Mouse (Mus musculus): Measurements from ENCODE around the gene Orai1. TPM values are rescaled to one million over a fixed set of nuclear protein-coding genes. Genes with fewer than 3 reads are reported as not detected.
"Not testable (repeated sequence)": the region's sequence is repeated elsewhere in the genome, so short reads cannot be mapped to it uniquely, and the experiment has no call there.

Gene Orai1
- total RNA-seq (2014; fragmentation: Nextera tagmentation) (6.0 and 7.7 TPM in 2 replicates), total RNA-seq (2017) (3.9 and 4.9 TPM in 2 replicates)

GRCm38 (mm10) chr5:123014753-123015701, at the start of gene Orai1:
Orai1 (plus strand) TSS chr5:123015074.
- ATAC-seq (replicated peaks; ENCODE audit: low FRiP score, low TSS enrichment, poor library complexity, severe bottlenecking), result peak; percentile 92

GRCm38 (mm10) chr5:122965427-122965826, 49.4 kb upstream of the Orai1 start:
- ATAC-seq (replicated peaks; ENCODE audit: low FRiP score, low TSS enrichment, poor library complexity, severe bottlenecking), result no peak

- ATAC-seq (replicated peaks; ENCODE audit: low FRiP score, low TSS enrichment, poor library complexity, severe bottlenecking), result peak; percentile 57; the same call in 1 of the 2 replicates
Observed at GRCm38 (mm10) chr5:122968322-122968721, 46.6 kb upstream of the Orai1 start.

GRCm38 (mm10) chr5:122970056-122970455, 44.8 kb upstream of the Orai1 start:
- ATAC-seq (replicated peaks; ENCODE audit: low FRiP score, low TSS enrichment, poor library complexity, severe bottlenecking), result no peak

- ATAC-seq (replicated peaks; ENCODE audit: low FRiP score, low TSS enrichment, poor library complexity, severe bottlenecking), result peak; percentile 31; the same call in 1 of the 2 replicates
Observed at GRCm38 (mm10) chr5:122971438-122971837, 43.4 kb upstream of the Orai1 start.

DNA sequence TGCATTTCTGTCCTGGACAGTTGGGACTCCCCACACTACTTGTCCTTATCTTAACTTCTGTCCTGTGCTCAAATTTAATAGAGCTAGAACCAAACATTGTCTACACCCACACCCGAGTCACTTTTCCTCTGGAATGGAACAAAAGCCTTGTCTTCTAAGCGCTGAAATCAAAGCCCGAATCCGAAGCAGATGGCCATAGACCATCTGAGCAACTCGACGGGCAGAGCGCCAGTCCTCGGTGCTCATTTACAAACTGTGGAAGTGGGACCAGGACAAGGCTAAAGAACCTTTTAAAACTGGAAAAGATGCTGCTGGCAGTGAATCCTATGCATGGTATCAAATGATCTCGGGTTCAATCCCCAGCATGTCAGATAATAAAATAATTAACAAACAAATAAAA, 42.8 kb upstream of the Orai1 start:
- ATAC-seq (replicated peaks; ENCODE audit: low FRiP score, low TSS enrichment, poor library complexity, severe bottlenecking), result no peak

DNA sequence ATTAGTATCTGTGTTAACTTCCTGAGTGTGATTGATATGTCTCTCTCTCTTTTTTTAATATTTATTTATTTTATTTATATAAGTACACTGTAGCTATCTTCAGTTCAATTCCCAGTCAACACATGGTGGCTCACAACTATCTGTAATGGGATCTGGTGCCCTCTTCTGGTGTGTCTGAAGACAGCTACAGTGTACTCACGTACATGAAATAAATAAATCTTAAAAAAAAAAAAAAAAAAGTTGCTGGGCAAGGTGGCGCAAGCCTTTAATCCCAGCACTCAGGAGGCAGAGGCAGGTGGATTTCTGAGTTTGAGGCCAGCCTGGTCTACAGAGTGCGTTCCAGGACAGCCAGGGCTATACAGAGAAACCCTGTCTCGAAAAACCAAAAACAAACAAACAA, 40.2 kb upstream of the Orai1 start:
- not testable (repeated sequence) for ATAC-seq (replicated peaks; ENCODE audit: low FRiP score, low TSS enrichment, poor library complexity, severe bottlenecking)

DNA sequence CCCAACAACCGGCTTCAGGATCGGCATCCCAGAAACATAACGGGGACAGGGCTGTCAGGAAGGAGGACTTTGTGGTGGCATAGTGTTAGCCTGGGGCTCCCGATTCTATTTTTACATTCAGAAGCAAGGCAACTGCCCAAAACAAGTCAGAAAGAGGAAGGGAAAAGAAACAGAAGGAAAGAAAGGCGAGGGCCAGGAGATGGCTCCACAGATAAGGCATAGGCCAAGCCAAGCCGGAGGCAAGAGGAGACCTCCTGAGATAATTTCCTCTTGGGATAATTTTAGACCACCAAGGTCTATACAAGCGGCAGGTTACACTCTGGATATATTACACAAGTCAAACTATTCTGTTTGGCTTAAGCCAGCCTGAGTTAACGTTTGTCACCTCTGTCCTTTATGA, 35.9 kb upstream of the Orai1 start:
- no peak for ATAC-seq (replicated peaks; ENCODE audit: low FRiP score, low TSS enrichment, poor library complexity, severe bottlenecking)

DNA sequence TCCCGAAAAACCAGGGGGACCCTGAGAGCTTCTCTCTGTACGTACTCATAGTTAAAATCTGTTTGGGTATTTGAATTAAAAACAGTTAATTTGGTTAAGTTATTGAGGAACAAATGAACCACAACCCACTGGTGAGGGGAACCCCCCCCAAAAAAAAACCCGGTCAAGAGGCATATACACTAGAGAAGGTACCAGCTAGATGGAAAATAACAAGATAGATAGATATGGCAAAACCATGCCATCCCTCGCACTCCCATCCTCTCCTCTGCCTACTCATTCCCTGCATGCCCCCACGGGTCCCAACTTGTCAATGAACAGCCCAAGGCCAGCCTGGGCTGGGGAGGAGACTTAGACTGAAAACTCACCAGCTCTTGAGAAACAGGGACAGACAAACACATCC, 30.4 kb upstream of the Orai1 start:
- no peak for ATAC-seq (replicated peaks; ENCODE audit: low FRiP score, low TSS enrichment, poor library complexity, severe bottlenecking)

DNA sequence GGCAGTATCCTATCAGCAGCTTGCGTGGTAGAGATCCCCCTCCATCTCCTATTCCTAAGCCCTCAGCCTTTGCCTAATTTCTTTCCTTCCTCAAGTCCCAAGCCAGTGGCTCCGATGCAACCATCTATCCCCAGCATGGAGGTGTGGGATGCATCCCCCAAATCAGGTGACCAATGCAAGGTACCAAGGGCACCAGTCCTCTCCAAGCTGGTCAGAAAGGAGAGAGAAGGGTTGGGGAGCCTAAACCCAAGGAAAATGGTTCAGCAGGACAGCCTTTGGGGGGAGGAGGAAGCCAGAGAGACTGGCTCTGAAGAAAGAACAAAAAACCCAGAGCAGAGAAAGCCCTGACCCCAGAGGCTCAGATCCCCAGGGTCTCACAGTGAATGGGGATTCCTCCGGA, 29.6 kb upstream of the Orai1 start:
- no peak for ATAC-seq (replicated peaks; ENCODE audit: low FRiP score, low TSS enrichment, poor library complexity, severe bottlenecking)

DNA sequence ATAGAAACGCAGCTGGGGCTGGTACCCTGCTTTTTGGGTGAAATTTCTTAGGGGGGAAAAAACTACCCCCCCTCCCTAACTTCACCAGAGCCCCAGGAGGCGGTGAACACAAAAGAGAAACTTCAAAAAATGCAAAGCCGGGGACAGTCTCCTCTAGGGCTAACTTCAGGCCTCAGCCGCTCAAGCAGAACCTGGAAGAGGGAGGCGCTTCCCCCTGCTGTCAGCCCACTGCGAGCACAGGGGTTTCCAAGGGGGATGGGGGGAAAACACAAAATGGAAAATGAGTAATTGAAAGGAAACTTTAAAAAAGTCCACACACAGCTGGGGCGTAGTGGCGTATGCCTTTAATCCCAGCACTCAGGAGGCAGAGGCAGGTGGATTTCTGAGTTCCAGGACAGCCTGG, 28.8 kb upstream of the Orai1 start:
- ATAC-seq (replicated peaks; ENCODE audit: low FRiP score, low TSS enrichment, poor library complexity, severe bottlenecking), result no peak

- 0 out of 2 replicates have a peak, but pooled peaks have one; percentile 14 for ATAC-seq (replicated peaks; ENCODE audit: low FRiP score, low TSS enrichment, poor library complexity, severe bottlenecking)
Observed at GRCm38 (mm10) chr5:122987211-122988020, 27.5 kb upstream of the Orai1 start.

- ATAC-seq (replicated peaks; ENCODE audit: low FRiP score, low TSS enrichment, poor library complexity, severe bottlenecking), result 0 out of 2 replicates have a peak, but pooled peaks have one; percentile 23
Observed at GRCm38 (mm10) chr5:122988021-122988751, 26.7 kb upstream of the Orai1 start.

DNA sequence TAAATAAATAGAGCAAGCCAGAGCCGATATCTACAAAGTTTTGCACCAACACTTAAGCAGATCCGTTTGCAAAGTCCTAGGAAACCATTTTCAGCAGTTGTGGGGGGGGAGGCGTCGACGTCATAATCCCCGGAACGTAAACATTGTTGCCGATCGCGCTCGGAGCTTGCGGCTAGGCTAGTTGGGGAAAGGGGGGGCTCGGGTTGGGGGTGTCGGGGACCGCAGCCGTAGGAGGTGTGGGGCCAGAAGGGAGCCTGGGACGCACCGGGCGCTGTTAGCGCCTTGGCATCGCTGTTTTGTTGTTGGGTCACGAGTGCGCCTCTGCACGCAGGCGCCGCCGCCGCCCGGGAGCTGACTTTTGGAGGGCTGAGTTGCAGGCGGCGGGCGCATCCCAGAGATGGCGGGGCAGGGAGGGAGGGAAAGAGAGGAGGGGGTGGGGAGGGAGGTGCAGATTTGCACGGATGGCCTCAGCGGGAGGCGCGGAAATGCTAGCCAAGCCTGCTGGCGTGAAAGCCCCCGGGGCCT, 25.8 kb upstream of the Orai1 start:
- ATAC-seq (replicated peaks; ENCODE audit: low FRiP score, low TSS enrichment, poor library complexity, severe bottlenecking), result peak; percentile 44; the same call in 1 of the 2 replicates

- ATAC-seq (replicated peaks; ENCODE audit: low FRiP score, low TSS enrichment, poor library complexity, severe bottlenecking), result no peak
Observed at GRCm38 (mm10) chr5:122989551-122990330, 25.1 kb upstream of the Orai1 start, which contains the start of gene Kdm2b. Kdm2b (minus strand) TSS chr5:122989823.

- ATAC-seq (replicated peaks; ENCODE audit: low FRiP score, low TSS enrichment, poor library complexity, severe bottlenecking), result 0 out of 2 replicates have a peak, but pooled peaks have one; percentile 29
Observed at GRCm38 (mm10) chr5:122990411-122991160, 24.3 kb upstream of the Orai1 start.

- ATAC-seq (replicated peaks; ENCODE audit: low FRiP score, low TSS enrichment, poor library complexity, severe bottlenecking), result no peak
Observed at GRCm38 (mm10) chr5:122991350-122992004, 23.4 kb upstream of the Orai1 start.
